10 mouse cellular contexts compared by ENCODE assay signal in the genomic region with DNA sequence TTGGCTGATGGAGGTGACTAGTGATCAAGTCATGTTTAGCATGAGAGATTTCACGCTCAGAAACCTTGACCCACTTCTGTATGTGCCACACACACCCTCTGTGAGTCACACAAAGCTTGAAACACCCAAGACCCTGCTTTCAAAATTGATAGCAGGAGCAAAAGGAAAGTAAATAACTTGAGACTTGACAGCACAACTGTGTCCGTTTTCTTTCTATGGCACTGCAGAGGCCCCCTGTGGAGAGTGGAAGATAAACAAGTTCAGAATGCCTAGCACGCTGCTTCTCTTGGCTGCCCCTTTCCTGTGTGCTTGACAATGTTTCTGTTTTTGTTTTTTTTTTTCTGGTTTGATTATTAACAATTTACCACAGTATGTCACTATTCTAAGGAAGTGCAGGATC. TPM values are rescaled to one million over a fixed set of nuclear protein-coding genes. Genes with fewer than 3 reads are reported as not detected.
DNase-seq lines count a peak whose midpoint lies in the region; TF ChIP-seq lines count a peak whose summit lies in the region.
"Had no signal": no experiment of that assay in that cellular context is flagged by ENCODE, and none has a peak within 500 bp of the region (broad histone marks: within the 10 kb centered on the region; RNA-seq: fewer than 3 reads in every experiment).

No protein-coding gene starts in this region.

- H3K27me3 ChIP-seq in small intestine, adult 2 months (ENCODE audit: control insufficient read depth, insufficient read depth, low read length) = no peaks in the 10 kb centered on the region
- H3K27me3 ChIP-seq: hindbrain, embryonic 13.5 days had no signal

- H3K4me1 ChIP-seq in small intestine, adult 2 months (ENCODE audit: control insufficient read depth, insufficient read depth, insufficient read length, low read length) = peaks cover 19% of the 10 kb centered on the region

- WGBS in small intestine, adult 2 months = 29% methylated on average over 3 of the region's 3 CpGs

- H3K36me3 ChIP-seq in small intestine, adult 2 months (ENCODE audit: control insufficient read depth, insufficient read depth, low read length) = no peaks in the 10 kb centered on the region
- H3K36me3 ChIP-seq: hindbrain, embryonic 13.5 days had no signal

- H3K4me3 ChIP-seq in left cerebral cortex, adult 2 months = no peak overlapping the region
- H3K4me3 ChIP-seq in small intestine, adult 2 months (ENCODE audit: low read depth, low read length) = no peak overlapping the region
- H3K4me3 ChIP-seq: hindbrain, embryonic 13.5 days had no signal

- DNase-seq in left cerebral cortex, adult 2 months (ENCODE audit: extremely low spot score in 1 of 2, low spot score in 2 of 2) = no peak
- no peak for DNase-seq in left cerebral cortex, postnatal 14 days (ENCODE audit: low spot score in 2 of 2)
- DNase-seq in NIH3T3 (ENCODE audit: low read depth) = peak; percentile 68
- DNase-seq in kidney, postnatal 25 days = peak; percentile 35 to 43
- DNase-seq in frontal cortex, postnatal 14 days (ENCODE audit: low spot score in 2 of 2) = no peak
- DNase-seq in yolk sac, embryonic 10.5 days (ENCODE audit: low spot score) = no peak
- no peak for DNase-seq in c-Kit-positive CD71-positive TER-119-positive erythroid progenitor cells, embryonic 14.5 days (ENCODE audit: low spot score)

- TF ChIP-seq CTCF in left cerebral cortex, adult 2 months (IDR thresholded peaks at IDR 0.05) = peak; percentile 5
- TF ChIP-seq CTCF in small intestine, adult 2 months (IDR thresholded peaks at IDR 0.05; ENCODE audit: extremely low read depth, insufficient read length, insufficient replicate concordance, low read depth, low read length) = no peak

- H3K27ac ChIP-seq in left cerebral cortex, adult 2 months = no peak overlapping the region
- H3K27ac ChIP-seq in small intestine, adult 2 months (ENCODE audit: insufficient read depth, low read depth, low read length) = peak overlapping the region; percentile 57; the same call in 1 of the 2 replicates
- H3K27ac ChIP-seq: hindbrain, embryonic 13.5 days had no signal

- intact Hi-C loops in left cerebral cortex, adult 2 months (cut with DNase I) = no loop called here
- intact Hi-C loops in left cerebral cortex, postnatal 14 days (cut with DNase I) = no loop called here

- TF ChIP-seq POLR2A in small intestine, adult 2 months (IDR thresholded peaks at IDR 0.05; ENCODE audit: low read depth, low read length) = no peak

RNA-seq across cellular contexts. Expression of a gene that starts 8.5 kb away (rescaled TPM):
- total RNA-seq in left cerebral cortex, adult 2 months (2021) = under 1 TPM; 0.45 to 0.68 TPM
- under 1 TPM; 0.57 to 0.62 TPM for total RNA-seq in left cerebral cortex, postnatal 14 days (2021)
- 2.7 and 8.7 TPM in 2 replicates for polyA plus RNA-seq in small intestine, adult 2 months (2012; rRNA removed)

RNA-seq across cellular contexts. Expression of a gene that starts 20.9 kb away (rescaled TPM):
- under 1 TPM in 1 of 2 experiments, not detected in 1; 0.50 TPM for total RNA-seq in left cerebral cortex, adult 2 months (2021)
- total RNA-seq in left cerebral cortex, postnatal 14 days (2021) = under 1 TPM in 1 of 2 experiments, not detected in 1; 0.17 TPM
- 0.72 and 1.8 TPM in 2 replicates for polyA plus RNA-seq in small intestine, adult 2 months (2012; rRNA removed)
- polyA plus RNA-seq: hindbrain, embryonic 13.5 days had no signal

RNA-seq across cellular contexts. Expression of a gene that starts 29.8 kb away (rescaled TPM):
- total RNA-seq in left cerebral cortex, adult 2 months (2021) = not detected
- total RNA-seq in left cerebral cortex, postnatal 14 days (2021) = not detected
- 0.13 TPM in 1 of 2 replicates, not detected in the other for polyA plus RNA-seq in small intestine, adult 2 months (2012; rRNA removed)
- polyA plus RNA-seq: hindbrain, embryonic 13.5 days; stomach, embryonic 14.5 days had no signal

RNA-seq across cellular contexts. Expression of a gene that starts 33.8 kb away (rescaled TPM):
- total RNA-seq in left cerebral cortex, adult 2 months (2021) = 1 to 10 TPM; 1.6 to 1.8 TPM
- total RNA-seq in left cerebral cortex, postnatal 14 days (2021) = 1 to 10 TPM; 1.6 TPM
- polyA plus RNA-seq in small intestine, adult 2 months (2012; rRNA removed) = 0.48 and 0.85 TPM in 2 replicates

RNA-seq across cellular contexts. Expression of a gene that starts 57.2 kb away (rescaled TPM):
- total RNA-seq in left cerebral cortex, adult 2 months (2021) = not detected
- total RNA-seq in left cerebral cortex, postnatal 14 days (2021) = not detected
- not detected in 2 replicates for polyA plus RNA-seq in small intestine, adult 2 months (2012; rRNA removed)
- polyA plus RNA-seq: hindbrain, embryonic 13.5 days; stomach, embryonic 14.5 days had no signal

Comparison
In these comparisons a context has a peak if more than half of its experiments do, and no peak if none do; other contexts are left out.
1. DNase-seq: peak in NIH3T3 (single experiment) and kidney, postnatal 25 days (2 of 2); none in left cerebral cortex, adult 2 months (0 of 2), left cerebral cortex, postnatal 14 days (0 of 2), frontal cortex, postnatal 14 days (0 of 2), yolk sac, embryonic 10.5 days (single experiment) and c-Kit-positive CD71-positive TER-119-positive erythroid progenitor cells, embryonic 14.5 days (single experiment).